25 mouse cellular contexts compared by ENCODE assay signal in the genomic region with DNA sequence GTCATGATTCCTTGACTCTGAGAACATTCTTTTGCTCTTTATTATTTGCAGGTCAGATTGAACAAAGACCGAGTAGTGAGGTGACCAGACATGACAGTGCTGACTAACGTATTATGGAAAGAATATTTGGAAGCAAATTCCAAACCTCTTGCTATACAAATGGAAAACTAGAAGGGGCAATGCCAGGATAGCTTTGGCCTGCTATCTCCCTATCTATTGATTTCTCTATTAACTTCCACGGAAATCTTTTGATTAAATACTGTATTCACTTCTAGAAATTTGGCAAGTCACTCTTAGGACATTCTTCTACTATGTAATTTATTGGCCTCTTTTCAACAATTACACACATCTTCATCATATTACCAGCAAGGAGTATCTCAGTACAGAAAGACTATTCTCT. TPM values are rescaled to one million over a fixed set of nuclear protein-coding genes. Genes with fewer than 3 reads are reported as not detected.
"Had no signal": no experiment of that assay in that cellular context is flagged by ENCODE, and none has a peak within 500 bp of the region (broad histone marks: within the 10 kb centered on the region; RNA-seq: fewer than 3 reads in every experiment).

No protein-coding gene starts in this region.

- H3K4me1 ChIP-seq: neural tube, embryonic 13.5 days; neural tube, embryonic 15.5 days; stomach, embryonic 15.5 days had no signal

- H3K4me2 ChIP-seq: neural tube, embryonic 13.5 days; neural tube, embryonic 15.5 days; stomach, embryonic 15.5 days had no signal

- H3K27ac ChIP-seq: neural tube, embryonic 13.5 days; neural tube, embryonic 15.5 days; stomach, embryonic 15.5 days; stomach, postnatal 0 days had no signal

- H3K9ac ChIP-seq: neural tube, embryonic 13.5 days; neural tube, embryonic 15.5 days; stomach, embryonic 15.5 days had no signal

- DNase-seq: retina, postnatal 1 day; right cerebral cortex, adult 18-20 months; right cerebral cortex, postnatal 14 days; right cerebral cortex, postnatal 25 days; right cerebral cortex, postnatal 4 days; spleen, adult 18-20 months; thymus, adult 18-20 months; thymus, adult 2 months; thymus, postnatal 14 days; thymus, postnatal 25 days; thymus, postnatal 36 days; thymus, postnatal 4 days had no signal

- H3K36me3 ChIP-seq: neural tube, embryonic 13.5 days; neural tube, embryonic 15.5 days; stomach, embryonic 15.5 days had no signal

- H3K4me3 ChIP-seq: neural tube, embryonic 13.5 days; neural tube, embryonic 15.5 days; stomach, embryonic 15.5 days had no signal

- H3K9me3 ChIP-seq: neural tube, embryonic 13.5 days; neural tube, embryonic 15.5 days; stomach, embryonic 15.5 days had no signal

- H3K27me3 ChIP-seq: neural tube, embryonic 13.5 days; neural tube, embryonic 15.5 days; stomach, embryonic 15.5 days had no signal

RNA-seq across cellular contexts. Expression of gene Cyp2c50, which starts 1.6 kb away (rescaled TPM):
- total RNA-seq: neutrophil, adult 5-6 weeks had no signal
- polyA plus RNA-seq: neural tube, embryonic 13.5 days; neural tube, embryonic 14.5 days; neural tube, embryonic 15.5 days; small intestine, adult 2 months; spleen, adult 2 months; stomach, embryonic 14.5 days; stomach, embryonic 15.5 days; stomach, embryonic 16.5 days; stomach, postnatal 0 days; testis, adult 2 months; thymus, adult 2 months; thymus, postnatal 0 days; urinary bladder, adult 2 months had no signal

RNA-seq across cellular contexts. Expression of gene Cyp2c54, which starts 17.5 kb away (rescaled TPM):
- total RNA-seq: neutrophil, adult 5-6 weeks had no signal
- polyA plus RNA-seq: neural tube, embryonic 13.5 days; neural tube, embryonic 14.5 days; neural tube, embryonic 15.5 days; small intestine, adult 2 months; spleen, adult 2 months; stomach, embryonic 14.5 days; stomach, embryonic 15.5 days; stomach, embryonic 16.5 days; stomach, postnatal 0 days; testis, adult 2 months; thymus, adult 2 months; thymus, postnatal 0 days; urinary bladder, adult 2 months had no signal
